Mouse (Mus musculus) splenic B cell, adult 2 months (primary cell): ENCODE measurements around the gene Lrrc37a.
A peak's percentile ranks its signal among the peaks of the same experiment; 100 is the strongest.
"Not testable (repeated sequence)": the region's sequence is repeated elsewhere in the genome, so short reads cannot be mapped to it uniquely, and the experiment has no call there.

Experiments used
- DNase-seq: peaks from one replicate; pipeline ENCODE4 v3.0.0-alpha.2; 2011; ENCODE audit warnings: low read depth, low spot score
- H3K27me3 ChIP-seq: 2 replicates; pipeline ENCODE4 v1.6.1; 2012; ENCODE audit warnings: mild to moderate bottlenecking, low read length, moderate library complexity, mixed read lengths; ENCODE audit not compliant: control insufficient read depth, poor library complexity, insufficient read depth, severe bottlenecking
- H3K36me3 ChIP-seq: 2 replicates; pipeline ENCODE4 v1.6.1; 2012; ENCODE audit warnings: mild to moderate bottlenecking, low read length, moderate library complexity, mixed read lengths; ENCODE audit not compliant: control insufficient read depth, poor library complexity, insufficient read depth, severe bottlenecking

Gene Lrrc37a

DNA sequence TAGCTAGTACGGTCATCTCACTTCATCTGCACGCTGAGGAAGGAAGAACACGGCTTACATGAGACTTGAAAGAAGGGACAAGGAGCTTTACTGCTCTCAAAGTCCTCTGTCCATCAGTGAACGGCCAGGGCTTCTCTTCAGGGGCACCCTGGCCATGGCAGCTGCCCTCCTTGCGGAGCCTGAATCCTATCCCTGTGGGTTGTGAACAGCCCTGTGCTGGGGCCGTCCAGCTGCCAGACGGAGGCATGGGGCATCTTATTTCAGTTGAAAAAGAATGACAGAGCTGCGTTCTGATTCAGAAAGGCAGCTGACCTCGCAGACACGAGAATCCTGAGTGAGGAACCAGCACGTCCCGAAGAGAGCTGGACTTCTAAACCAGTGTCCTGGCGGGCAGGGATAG lies 95.5 kb downstream of the Lrrc37a start:
- no peak for DNase-seq
- Histone ChIP-seq H3K36me3 (no peaks in the 10 kb centered on the region; the same call in 1 of the 2 replicates), H3K27me3 (no peaks in the 10 kb centered on the region)

DNA sequence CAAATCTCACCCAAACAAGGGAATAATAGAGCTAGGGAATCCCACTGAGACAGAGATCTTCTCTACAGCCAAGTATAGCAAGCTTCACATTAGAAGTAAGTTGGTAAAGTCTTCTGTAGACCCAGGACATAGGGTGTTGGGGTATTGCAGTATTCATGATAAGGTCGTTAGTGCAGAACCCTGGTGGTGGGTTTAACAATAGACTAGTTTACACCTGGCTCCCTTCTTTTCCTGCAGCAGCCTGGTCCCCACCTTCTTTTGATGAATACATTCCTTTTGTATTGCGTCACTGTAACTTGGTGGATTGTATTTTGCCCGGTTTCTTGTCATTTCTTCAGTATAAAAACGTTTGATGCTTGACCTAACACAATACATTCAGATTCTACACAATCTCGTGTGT lies 97.3 kb downstream of the Lrrc37a start:
- not testable (repeated sequence) for H3K36me3 ChIP-seq, DNase-seq, H3K27me3 ChIP-seq

DNA sequence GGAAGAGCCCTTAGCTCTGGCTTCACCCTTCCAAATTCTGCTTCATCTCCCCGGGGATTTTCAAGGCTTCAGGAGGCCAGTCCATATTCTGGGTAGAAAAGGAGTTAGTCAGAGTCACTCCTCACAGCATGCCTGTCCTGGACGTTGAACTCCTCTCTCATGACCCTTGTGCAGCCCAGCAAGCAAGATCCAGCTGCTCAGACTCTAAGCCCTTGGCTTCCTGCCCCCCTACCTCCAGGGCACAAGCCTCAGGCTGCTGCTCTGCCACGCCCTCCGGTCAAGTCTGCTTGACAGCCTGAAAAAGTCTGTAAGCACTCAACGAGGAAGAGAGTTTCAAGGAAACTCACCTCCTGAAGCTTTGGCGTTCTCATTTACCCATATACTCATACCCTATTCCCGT lies 97.8 kb downstream of the Lrrc37a start:
- Histone ChIP-seq H3K27me3 (no peaks in the 10 kb centered on the region), H3K36me3 (peaks cover 3% of the 10 kb centered on the region)
- DNase-seq, result no peak

DNA sequence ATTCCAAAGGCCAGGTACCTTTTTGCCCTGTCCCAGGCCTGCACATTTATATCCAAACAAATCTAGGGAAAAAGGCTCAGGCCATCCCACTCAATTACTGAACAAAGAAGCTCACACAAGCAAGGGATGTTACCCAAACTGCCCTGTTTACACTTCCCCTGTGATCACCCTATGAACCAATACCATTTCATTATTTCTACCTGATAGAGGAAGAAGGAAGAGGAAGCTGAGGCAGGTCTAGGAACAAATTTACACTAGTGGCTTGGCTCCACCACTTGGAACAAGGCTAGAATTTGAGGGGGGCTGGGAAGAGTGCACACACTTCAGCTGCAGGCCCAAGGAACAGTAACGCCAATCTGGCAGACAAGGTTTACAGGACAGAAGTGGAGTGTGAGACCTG lies 98.6 kb downstream of the Lrrc37a start:
- DNase-seq, result no peak
- Histone ChIP-seq H3K36me3 (peaks cover 3% of the 10 kb centered on the region), H3K27me3 (no peaks in the 10 kb centered on the region)

DNA sequence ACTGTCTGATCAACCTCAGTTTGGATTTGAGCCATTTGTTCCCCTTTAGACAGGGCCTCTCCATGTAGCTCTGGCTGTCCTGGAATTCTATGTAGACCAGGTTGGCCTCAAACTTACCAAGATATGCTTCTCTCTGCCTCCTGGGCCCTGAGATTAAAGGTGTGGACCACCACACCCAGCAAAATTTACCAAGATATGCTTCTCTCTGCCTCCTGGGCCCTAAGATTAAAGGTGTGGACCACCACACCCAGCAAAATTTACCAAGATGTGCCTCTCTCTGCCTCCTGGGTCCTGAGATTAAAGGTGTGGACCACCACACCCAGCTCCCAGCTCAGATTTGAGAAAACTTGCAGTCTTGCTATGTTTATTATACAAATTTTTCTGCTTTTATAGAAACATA lies 99.8 kb downstream of the Lrrc37a start:
- Histone ChIP-seq H3K36me3 (peaks cover 3% of the 10 kb centered on the region), H3K27me3 (no peaks in the 10 kb centered on the region)
- no peak for DNase-seq

DNA sequence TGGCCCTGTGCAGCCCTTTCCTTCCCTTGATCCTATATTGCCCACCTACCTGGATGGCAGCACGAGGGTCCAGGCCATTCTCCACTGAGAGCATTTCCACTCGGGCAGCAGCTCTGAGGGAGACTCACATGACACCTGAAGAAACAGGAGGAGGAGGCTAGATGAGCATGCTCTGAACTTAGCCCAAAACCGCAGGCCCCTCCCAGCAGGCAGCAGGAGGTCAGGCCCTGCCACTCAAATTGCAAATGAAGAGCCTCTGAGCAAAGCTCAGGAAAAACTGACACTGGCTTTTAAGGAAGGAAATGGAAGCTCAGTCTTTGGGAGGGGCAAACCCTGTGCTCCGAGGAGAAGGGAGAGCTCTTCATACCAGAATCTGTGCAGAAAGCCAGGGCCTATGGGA lies 100.6 kb downstream of the Lrrc37a start:
- H3K36me3 ChIP-seq, result peaks cover 3% of the 10 kb centered on the region
- no peaks in the 10 kb centered on the region for H3K27me3 ChIP-seq
- DNase-seq, result no peak

DNA sequence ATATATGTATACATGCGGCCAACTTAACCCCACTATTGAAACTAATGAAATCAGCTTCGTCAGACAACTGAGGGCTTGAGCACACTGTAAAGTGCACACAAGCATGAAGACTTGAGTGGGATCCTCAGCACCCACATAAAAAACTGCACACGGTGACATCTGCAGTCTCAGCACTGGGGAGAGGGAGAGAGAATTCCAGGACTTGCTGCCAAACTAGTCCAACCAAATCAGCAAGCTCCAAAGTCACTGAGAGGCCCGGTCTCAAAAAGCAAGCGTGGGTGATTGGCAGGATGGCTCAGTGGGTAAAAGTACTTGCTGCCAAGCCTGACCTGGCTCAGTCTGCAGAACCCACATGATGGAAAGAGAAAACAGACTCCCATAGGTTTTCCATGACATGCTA lies 101.7 kb downstream of the Lrrc37a start:
- Histone ChIP-seq H3K27me3 (no peaks in the 10 kb centered on the region), H3K36me3 (peaks cover 3% of the 10 kb centered on the region)
- DNase-seq, result no peak

DNA sequence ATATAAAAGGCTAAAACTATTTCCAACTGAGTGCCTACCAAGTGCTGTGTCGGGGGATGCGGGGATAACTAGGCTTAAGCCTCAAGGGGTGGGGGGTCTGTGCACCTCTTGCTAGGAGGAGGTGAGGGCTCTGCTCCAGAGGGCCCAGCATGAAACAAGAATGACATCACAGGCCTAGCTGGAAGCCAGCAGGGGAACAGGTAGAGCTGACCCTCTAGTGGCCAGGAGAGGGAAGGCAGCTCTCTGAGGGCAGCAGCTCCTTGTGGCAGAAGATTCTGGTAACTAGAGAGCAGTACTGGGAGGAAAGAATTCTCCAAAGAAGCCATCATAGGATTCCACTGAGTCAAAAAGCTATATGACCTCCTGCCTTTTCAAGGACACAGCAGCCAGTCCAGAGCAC lies 102.2 kb downstream of the Lrrc37a start:
- no peaks in the 10 kb centered on the region for H3K27me3 ChIP-seq
- DNase-seq, result peak; percentile 82
- peaks cover 3% of the 10 kb centered on the region for H3K36me3 ChIP-seq
